Mouse (Mus musculus): ENCODE results near the gene Olfr191.
"Not testable (repeated sequence)": the region's sequence is repeated elsewhere in the genome, so short reads cannot be mapped to it uniquely, and the experiment has no call there.

The Olfr191 gene

GRCm38 (mm10) chr16:59089722-59090121 lies at the start of gene Olfr191:
Gene Olfr191, minus strand, starts transcription at chr16:59089822.
- H3K36me3 ChIP-seq (ENCODE audit: control insufficient read depth, insufficient read depth, low read length, poor library complexity, severe bottlenecking); DNase-seq (ENCODE audit: low read depth, low spot score); H3K27me3 ChIP-seq (ENCODE audit: control insufficient read depth, insufficient read depth, low read length, poor library complexity, severe bottlenecking): not testable (repeated sequence)

- Histone ChIP-seq H3K36me3 (ENCODE audit: control insufficient read depth, insufficient read depth, low read length, poor library complexity, severe bottlenecking) (no peaks in the 10 kb centered on the region), H3K27me3 (ENCODE audit: control insufficient read depth, insufficient read depth, low read length, poor library complexity, severe bottlenecking) (no peaks in the 10 kb centered on the region)
- no peak for DNase-seq (ENCODE audit: low read depth, low spot score)
Observed at GRCm38 (mm10) chr16:59130740-59131139, 41.1 kb upstream of the Olfr191 start.

GRCm38 (mm10) chr16:59120969-59121368 lies 31.3 kb upstream of the Olfr191 start, which contains the start of gene Olfr194:
Gene Olfr194, minus strand, starts transcription at chr16:59121069.
- Histone ChIP-seq H3K27me3 (ENCODE audit: control insufficient read depth, insufficient read depth, low read length, poor library complexity, severe bottlenecking) (no peaks in the 10 kb centered on the region), H3K36me3 (ENCODE audit: control insufficient read depth, insufficient read depth, low read length, poor library complexity, severe bottlenecking) (no peaks in the 10 kb centered on the region)
- no peak for DNase-seq (ENCODE audit: low read depth, low spot score)

- Histone ChIP-seq H3K27me3 (ENCODE audit: control insufficient read depth, insufficient read depth, low read length, poor library complexity, severe bottlenecking) (no peaks in the 10 kb centered on the region), H3K36me3 (ENCODE audit: control insufficient read depth, insufficient read depth, low read length, poor library complexity, severe bottlenecking) (no peaks in the 10 kb centered on the region)
- no peak for DNase-seq (ENCODE audit: low read depth, low spot score)
Observed at GRCm38 (mm10) chr16:59111781-59112180, 22.2 kb upstream of the Olfr191 start, which contains the start of gene Olfr193. Gene Olfr193, minus strand, starts transcription at chr16:59111881.

- DNase-seq (ENCODE audit: low read depth, low spot score); H3K36me3 ChIP-seq (ENCODE audit: control insufficient read depth, insufficient read depth, low read length, poor library complexity, severe bottlenecking); H3K27me3 ChIP-seq (ENCODE audit: control insufficient read depth, insufficient read depth, low read length, poor library complexity, severe bottlenecking): not testable (repeated sequence)
Observed at GRCm38 (mm10) chr16:59108522-59108921, 18.9 kb upstream of the Olfr191 start.

- H3K36me3 ChIP-seq (ENCODE audit: control insufficient read depth, insufficient read depth, low read length, poor library complexity, severe bottlenecking) = no peaks in the 10 kb centered on the region
- no peaks in the 10 kb centered on the region for H3K27me3 ChIP-seq (ENCODE audit: control insufficient read depth, insufficient read depth, low read length, poor library complexity, severe bottlenecking)
- no peak for DNase-seq (ENCODE audit: low read depth, low spot score)
Observed at GRCm38 (mm10) chr16:59105312-59105711, 15.7 kb upstream of the Olfr191 start.

- not testable (repeated sequence) for DNase-seq (ENCODE audit: low read depth, low spot score)
Observed at GRCm38 (mm10) chr16:59081113-59081512, 8.5 kb downstream of the Olfr191 start.

GRCm38 (mm10) chr16:59077905-59078304 lies 11.7 kb downstream of the Olfr191 start, which contains the start of gene Olfr190:
Gene Olfr190, minus strand, starts transcription at chr16:59078005.
- no peak for DNase-seq (ENCODE audit: low read depth, low spot score)
- no peaks in the 10 kb centered on the region for H3K27me3 ChIP-seq (ENCODE audit: control insufficient read depth, insufficient read depth, low read length, poor library complexity, severe bottlenecking)
- no peaks in the 10 kb centered on the region for H3K36me3 ChIP-seq (ENCODE audit: control insufficient read depth, insufficient read depth, low read length, poor library complexity, severe bottlenecking)

More at GRCm38 (mm10) chr16:59081113-59081512, 8.5 kb downstream of the Olfr191 start:
- not testable (repeated sequence) for H3K36me3 ChIP-seq (ENCODE audit: control insufficient read depth, insufficient read depth, low read length, poor library complexity, severe bottlenecking); H3K27me3 ChIP-seq (ENCODE audit: control insufficient read depth, insufficient read depth, low read length, poor library complexity, severe bottlenecking)

GRCm38 (mm10) chr16:59073520-59073919 lies 16.1 kb downstream of the Olfr191 start:
- Histone ChIP-seq H3K27me3 (ENCODE audit: control insufficient read depth, insufficient read depth, low read length, poor library complexity, severe bottlenecking) (no peaks in the 10 kb centered on the region), H3K36me3 (ENCODE audit: control insufficient read depth, insufficient read depth, low read length, poor library complexity, severe bottlenecking) (no peaks in the 10 kb centered on the region)
- DNase-seq (ENCODE audit: low read depth, low spot score) = no peak

- no peak for DNase-seq (ENCODE audit: low read depth, low spot score)
- Histone ChIP-seq H3K27me3 (ENCODE audit: control insufficient read depth, insufficient read depth, low read length, poor library complexity, severe bottlenecking) (no peaks in the 10 kb centered on the region), H3K36me3 (ENCODE audit: control insufficient read depth, insufficient read depth, low read length, poor library complexity, severe bottlenecking) (no peaks in the 10 kb centered on the region)
Observed at GRCm38 (mm10) chr16:59071755-59072154, 17.9 kb downstream of the Olfr191 start.

- H3K27me3 ChIP-seq (ENCODE audit: control insufficient read depth, insufficient read depth, low read length, poor library complexity, severe bottlenecking); H3K36me3 ChIP-seq (ENCODE audit: control insufficient read depth, insufficient read depth, low read length, poor library complexity, severe bottlenecking); DNase-seq (ENCODE audit: low read depth, low spot score): not testable (repeated sequence)
Observed at GRCm38 (mm10) chr16:59062411-59062810, 27.2 kb downstream of the Olfr191 start.

- not testable (repeated sequence) for H3K27me3 ChIP-seq (ENCODE audit: control insufficient read depth, insufficient read depth, low read length, poor library complexity, severe bottlenecking); DNase-seq (ENCODE audit: low read depth, low spot score); H3K36me3 ChIP-seq (ENCODE audit: control insufficient read depth, insufficient read depth, low read length, poor library complexity, severe bottlenecking)
Observed at GRCm38 (mm10) chr16:59049286-59049685, 40.3 kb downstream of the Olfr191 start.

GRCm38 (mm10) chr16:59048860-59049259 lies 40.8 kb downstream of the Olfr191 start:
- no peaks in the 10 kb centered on the region for H3K36me3 ChIP-seq (ENCODE audit: control insufficient read depth, insufficient read depth, low read length, poor library complexity, severe bottlenecking)
- DNase-seq (ENCODE audit: low read depth, low spot score) = no peak
- no peaks in the 10 kb centered on the region for H3K27me3 ChIP-seq (ENCODE audit: control insufficient read depth, insufficient read depth, low read length, poor library complexity, severe bottlenecking)

- H3K36me3 ChIP-seq (ENCODE audit: control insufficient read depth, insufficient read depth, low read length, poor library complexity, severe bottlenecking) = no peaks in the 10 kb centered on the region
- no peak for DNase-seq (ENCODE audit: low read depth, low spot score)
- H3K27me3 ChIP-seq (ENCODE audit: control insufficient read depth, insufficient read depth, low read length, poor library complexity, severe bottlenecking) = no peaks in the 10 kb centered on the region
Observed at GRCm38 (mm10) chr16:59047579-59047978, 42.0 kb downstream of the Olfr191 start.

GRCm38 (mm10) chr16:59045835-59046234 lies 43.8 kb downstream of the Olfr191 start:
- no peak for DNase-seq (ENCODE audit: low read depth, low spot score)
- no peaks in the 10 kb centered on the region for H3K36me3 ChIP-seq (ENCODE audit: control insufficient read depth, insufficient read depth, low read length, poor library complexity, severe bottlenecking)
- H3K27me3 ChIP-seq (ENCODE audit: control insufficient read depth, insufficient read depth, low read length, poor library complexity, severe bottlenecking) = no peaks in the 10 kb centered on the region

GRCm38 (mm10) chr16:59039710-59040109 lies 49.9 kb downstream of the Olfr191 start, which contains the start of gene Olfr187:
Gene Olfr187, minus strand, starts transcription at chr16:59039767.
- Histone ChIP-seq H3K27me3 (ENCODE audit: control insufficient read depth, insufficient read depth, low read length, poor library complexity, severe bottlenecking) (no peaks in the 10 kb centered on the region), H3K36me3 (ENCODE audit: control insufficient read depth, insufficient read depth, low read length, poor library complexity, severe bottlenecking) (no peaks in the 10 kb centered on the region)
- no peak for DNase-seq (ENCODE audit: low read depth, low spot score)
